Mouse (Mus musculus) MEL (cell line): ENCODE measurements around the gene Pomgnt1. TPM values are rescaled to one million over a fixed set of nuclear protein-coding genes. Genes with fewer than 3 reads are reported as not detected.

Experiments
- DNase-seq: peaks from one replicate; pipeline ENCODE4 v3.0.0; 2011; ENCODE audit warnings: low read depth, low spot score
- H3K27ac ChIP-seq: 2 replicates; pipeline ENCODE4 v1.5.1; 2012; ENCODE audit warnings: low read depth, mild to moderate bottlenecking, control low read depth, low read length, moderate library complexity; ENCODE audit not compliant: control insufficient read depth
- H3K27me3 ChIP-seq, 2 experiments: fragments of 150-350 bp in 1 of 2; sonication (generic) in 1 of 2; 2 replicates each; pipeline ENCODE4 v1.6.1; 2012; ENCODE audit warnings: low read length in 2 of 2, mild to moderate bottlenecking in 2 of 2, improper control_type of control experiment in 1 of 2, moderate library complexity in 1 of 2; ENCODE audit not compliant: insufficient read depth in 2 of 2, control insufficient read depth in 1 of 2
- H3K36me3 ChIP-seq, 2 experiments: 2 replicates each; pipeline ENCODE4 v1.6.1; 2012 to 2014; ENCODE audit warnings: low read length in 2 of 2, improper control_type of control experiment in 1 of 2, inconsistent platforms in 1 of 2, mild to moderate bottlenecking in 1 of 2; ENCODE audit not compliant: insufficient read depth in 2 of 2, control insufficient read depth in 1 of 2
- H3K4me1 ChIP-seq, 2 experiments: fragments of 150-350 bp in 1 of 2; sonication (generic) in 1 of 2; 2 replicates each; pipeline ENCODE4 v1.6.1; 2012; ENCODE audit warnings: low read length in 2 of 2, improper control_type of control experiment in 1 of 2, mild to moderate bottlenecking in 1 of 2; ENCODE audit not compliant: insufficient read depth in 2 of 2, control insufficient read depth in 1 of 2
- H3K4me3 ChIP-seq, 2 experiments: fragments of 150-350 bp in 1 of 2; sonication (generic) in 1 of 2; 2 replicates each; pipeline ENCODE4 v1.5.1; 2012; ENCODE audit warnings: low read depth in 2 of 2, low read length in 2 of 2, mild to moderate bottlenecking in 2 of 2, moderate library complexity in 2 of 2, control low read depth in 1 of 2, improper control_type of control experiment in 1 of 2; ENCODE audit not compliant: control insufficient read depth in 1 of 2, insufficient read depth in 1 of 2
- H3K79me2 ChIP-seq: 2 replicates; pipeline ENCODE4 v1.6.1; 2012; ENCODE audit warnings: mild to moderate bottlenecking, low read length, moderate library complexity; ENCODE audit not compliant: control insufficient read depth, poor library complexity, insufficient read depth
- H3K9ac ChIP-seq: 2 replicates; pipeline ENCODE4 v1.6.1; 2012; ENCODE audit warnings: low read depth, mild to moderate bottlenecking, control low read depth, low read length, moderate library complexity; ENCODE audit not compliant: control insufficient read depth, poor library complexity, severe bottlenecking
- H3K9me3 ChIP-seq: fragments of 150-350 bp; sonication (generic); replicated peaks from 2 replicates; pipeline ENCODE4 v1.6.1; 2012; ENCODE audit warnings: mild to moderate bottlenecking, low read length, improper control_type of control experiment, moderate library complexity; ENCODE audit not compliant: insufficient read depth
- BHLHE40 ChIP-seq: IDR thresholded peaks from 2 replicates; pipeline ENCODE4 v1.6.1; 2012; ENCODE audit warnings: low read depth, mild to moderate bottlenecking, inconsistent platforms, low read length, improper control_type of control experiment, borderline replicate concordance
- CHD2 ChIP-seq: IDR thresholded peaks from 2 replicates; pipeline ENCODE4 v1.6.1; 2011; ENCODE audit warnings: low read length, improper control_type of control experiment
- CTCF ChIP-seq, 3 experiments: IDR thresholded peaks in 2 of 3; conservative IDR thresholded peaks in 1 of 3; 2 replicates each; pipeline ENCODE4 v1.5.1; 2011 to 2012; ENCODE audit warnings: low read length in 3 of 3, low read depth in 2 of 3, mild to moderate bottlenecking in 2 of 3, improper control_type of control experiment in 1 of 3, inconsistent platforms in 1 of 3, mixed read lengths in 1 of 3, moderate library complexity in 1 of 3; ENCODE audit not compliant: control insufficient read depth in 1 of 3, insufficient read depth in 1 of 3, poor library complexity in 1 of 3, severe bottlenecking in 1 of 3
- E2F4 ChIP-seq: IDR thresholded peaks from 2 replicates; pipeline ENCODE4 v1.6.1; 2011; ENCODE audit warnings: low read depth, low read length, improper control_type of control experiment, borderline replicate concordance
- ELF1 ChIP-seq: IDR thresholded peaks from 2 replicates; pipeline ENCODE4 v1.6.1; 2014; ENCODE audit warnings: low read depth, mild to moderate bottlenecking, inconsistent platforms, low read length, improper control_type of control experiment, moderate library complexity
- EP300 ChIP-seq, 2 experiments: IDR thresholded peaks; 2 replicates each; pipeline ENCODE4 v1.6.1; 2011; ENCODE audit warnings: improper control_type of control experiment in 2 of 2, low read length in 2 of 2, low read depth in 1 of 2, mild to moderate bottlenecking in 1 of 2
- ETS1 ChIP-seq: IDR thresholded peaks from 2 replicates; pipeline ENCODE4 v1.6.1; 2012; ENCODE audit warnings: low read depth, mild to moderate bottlenecking, inconsistent platforms, low read length, improper control_type of control experiment, moderate library complexity
- GABPA ChIP-seq: IDR thresholded peaks from 2 replicates; pipeline ENCODE4 v1.6.1; 2012; ENCODE audit warnings: low read depth, mild to moderate bottlenecking, inconsistent platforms, low read length, improper control_type of control experiment, moderate library complexity
- GATA1 ChIP-seq: IDR thresholded peaks from 2 replicates; pipeline ENCODE4 v1.6.1; 2011; ENCODE audit warnings: low read depth, low read length, improper control_type of control experiment
- HCFC1 ChIP-seq: IDR thresholded peaks from 2 replicates; pipeline ENCODE4 v1.6.1; 2012; ENCODE audit warnings: low read depth, mild to moderate bottlenecking, inconsistent platforms, low read length, improper control_type of control experiment, moderate library complexity
- JUND ChIP-seq: IDR thresholded peaks from 2 replicates; pipeline ENCODE4 v1.6.1; 2011; ENCODE audit warnings: low read depth, mild to moderate bottlenecking, improper control_type of control experiment, low read length
- KAT2A ChIP-seq: conservative IDR thresholded peaks from 2 replicates; pipeline ENCODE4 v1.6.1; 2012; ENCODE audit warnings: low read depth, low read length, improper control_type of control experiment, inconsistent platforms
- MAFK ChIP-seq: IDR thresholded peaks from 2 replicates; pipeline ENCODE4 v1.6.1; 2011; ENCODE audit warnings: low read depth, mild to moderate bottlenecking, low read length, improper control_type of control experiment, borderline replicate concordance
- MAX ChIP-seq: IDR thresholded peaks from 2 replicates; pipeline ENCODE4 v1.6.1; 2011; ENCODE audit warnings: low read length, improper control_type of control experiment
- MAZ ChIP-seq: IDR thresholded peaks from 2 replicates; pipeline ENCODE4 v1.6.1; 2012; ENCODE audit warnings: low read depth, mild to moderate bottlenecking, inconsistent platforms, low read length, improper control_type of control experiment
- MEF2A ChIP-seq: IDR thresholded peaks from 2 replicates; pipeline ENCODE4 v1.6.1; 2014; ENCODE audit warnings: low read depth, mild to moderate bottlenecking, inconsistent platforms, low read length, improper control_type of control experiment; ENCODE audit not compliant: poor library complexity, insufficient replicate concordance, severe bottlenecking; ENCODE audit errors: extremely low read depth
- MXI1 ChIP-seq: IDR thresholded peaks from 2 replicates; pipeline ENCODE4 v1.6.1; 2011; ENCODE audit warnings: mild to moderate bottlenecking, low read depth, low read length, improper control_type of control experiment
- MYB ChIP-seq: IDR thresholded peaks from 2 replicates; pipeline ENCODE4 v1.6.1; 2011; ENCODE audit warnings: mild to moderate bottlenecking, low read depth, low read length, improper control_type of control experiment
- MYC ChIP-seq: IDR thresholded peaks from 2 replicates; pipeline ENCODE4 v1.6.1; 2011; ENCODE audit warnings: low read depth, mild to moderate bottlenecking, low read length, improper control_type of control experiment, moderate library complexity
- NELFE ChIP-seq: IDR thresholded peaks from 2 replicates; pipeline ENCODE4 v1.6.1; 2011; ENCODE audit warnings: low read depth, low read length, improper control_type of control experiment
- NRF1 ChIP-seq: IDR thresholded peaks from 2 replicates; pipeline ENCODE4 v1.6.1; 2014; ENCODE audit warnings: low read depth, mild to moderate bottlenecking, inconsistent platforms, low read length, improper control_type of control experiment, moderate library complexity; ENCODE audit not compliant: poor library complexity, insufficient read depth, severe bottlenecking
- POLR2AphosphoS2 ChIP-seq: IDR thresholded peaks from 2 replicates; pipeline ENCODE4 v1.6.1; 2011; ENCODE audit warnings: low read length, improper control_type of control experiment
- POLR2AphosphoS5 ChIP-seq: IDR thresholded peaks from 2 replicates; pipeline ENCODE4 v1.6.1; 2012; ENCODE audit warnings: low read depth, borderline replicate concordance, mild to moderate bottlenecking, inconsistent platforms, low read length, moderate library complexity, mixed read lengths
- RAD21 ChIP-seq: IDR thresholded peaks from 2 replicates; pipeline ENCODE4 v1.6.1; 2011; ENCODE audit warnings: mild to moderate bottlenecking, low read depth, low read length, improper control_type of control experiment
- SIN3A ChIP-seq: IDR thresholded peaks from 2 replicates; pipeline ENCODE4 v1.6.1; 2012; ENCODE audit warnings: low read length, improper control_type of control experiment, inconsistent platforms
- TAL1 ChIP-seq: IDR thresholded peaks from 2 replicates; pipeline ENCODE4 v1.6.1; 2012; ENCODE audit warnings: mild to moderate bottlenecking, inconsistent platforms, low read length, moderate library complexity, mixed read lengths
- TBP ChIP-seq: IDR thresholded peaks from 2 replicates; pipeline ENCODE4 v1.8.0; 2011; ENCODE audit warnings: low read depth, low read length, improper control_type of control experiment
- TCF12 ChIP-seq: IDR thresholded peaks from 2 replicates; pipeline ENCODE4 v1.6.1; 2014; ENCODE audit warnings: low read depth, mild to moderate bottlenecking, inconsistent platforms, low read length, improper control_type of control experiment, moderate library complexity
- UBTF ChIP-seq: IDR thresholded peaks from 2 replicates; pipeline ENCODE4 v1.6.1; 2012; ENCODE audit warnings: low read depth, mild to moderate bottlenecking, inconsistent platforms, low read length, improper control_type of control experiment, moderate library complexity, borderline replicate concordance; ENCODE audit not compliant: insufficient read depth
- USF1 ChIP-seq: IDR thresholded peaks from 2 replicates; pipeline ENCODE4 v1.6.1; 2014; ENCODE audit warnings: low read depth, mild to moderate bottlenecking, inconsistent platforms, low read length, improper control_type of control experiment, moderate library complexity
- ZC3H11A ChIP-seq: IDR thresholded peaks from 2 replicates; pipeline ENCODE4 v1.6.1; 2012; ENCODE audit warnings: low read depth, mild to moderate bottlenecking, inconsistent platforms, low read length, improper control_type of control experiment
- ZKSCAN1 ChIP-seq: IDR thresholded peaks from 2 replicates; pipeline ENCODE4 v1.6.1; 2012; ENCODE audit warnings: low read depth, mild to moderate bottlenecking, inconsistent platforms, low read length, improper control_type of control experiment, moderate library complexity
- ZMIZ1 ChIP-seq: IDR thresholded peaks from 2 replicates; pipeline ENCODE4 v1.6.1; 2012; ENCODE audit warnings: low read depth, mild to moderate bottlenecking, inconsistent platforms, low read length, improper control_type of control experiment, moderate library complexity
- ZNF384 ChIP-seq: IDR thresholded peaks from 2 replicates; pipeline ENCODE4 v1.6.1; 2012; ENCODE audit warnings: low read depth, mild to moderate bottlenecking, inconsistent platforms, low read length, improper control_type of control experiment
- polyA plus RNA-seq, 2 experiments: library from polyadenylated mRNA; stranded (reverse) in 1 of 2; unstranded in 1 of 2; fragments of >175 nt in 1 of 2; fragments of >200 nt in 1 of 2; gene quantifications; 2 replicates each; pipeline versions ENCODE4 v1.2.1 to v1.2.4; 2012; ENCODE audit warnings: low replicate concordance in 2 of 2, low read depth in 1 of 2; ENCODE audit not compliant: insufficient read length in 2 of 2, insufficient read depth in 1 of 2, missing spikeins in 1 of 2
- total RNA-seq: library from RNA; depleted of rRNA; stranded (reverse); fragments of 300-350 nt; gene quantifications from 2 replicates; pipeline ENCODE4 v1.2.3, GENCODE M21; 2012; rRNA removed

Gene Pomgnt1
- total RNA-seq (29.1 and 35.3 TPM in 2 replicates), polyA plus RNA-seq (10 to 100 TPM in 1 of 2 experiments, not detected in 1; 33.6 TPM)

- H3K27ac ChIP-seq, result peak within 1 kb of the TSS; percentile 96
- peaks cover 0 to 23% of the 10 kb centered on the region in 2 experiments; a peak in 2 of 4 replicates for H3K36me3 ChIP-seq
- H3K4me1 ChIP-seq, result peaks cover 2 to 14% of the 10 kb centered on the region in 2 experiments; a peak in 3 of 4 replicates
- H3K4me3 ChIP-seq, result peak within 1 kb of the TSS; percentile 60 to 99
- H3K79me2 ChIP-seq, result peaks cover 13% of the 10 kb centered on the region
- DNase-seq, result peak; percentile 98
- no peaks in the 10 kb centered on the region for H3K27me3 ChIP-seq
- H3K9ac ChIP-seq, result peak within 1 kb of the TSS; percentile 95
- H3K9me3 ChIP-seq, result no peaks in the 10 kb centered on the region
- TF ChIP-seq BHLHE40 (no peak), MEF2A (no peak), NRF1 (no peak), HCFC1 (peak; percentile 94), ELF1 (peak; percentile 95), UBTF (no peak), TAL1 (no peak), TCF12 (peak; percentile 44; the same call in 1 of the 2 replicates), KAT2A (no peak; the same call in 1 of the 2 replicates), ETS1 (no peak), ZKSCAN1 (no peak), CTCF (IDR thresholded peaks at IDR 0.05 in 2 of 3, conservative IDR thresholded peaks at IDR 0.05 in 1 of 3; ENCODE audit: control insufficient read depth in 1 of 3, insufficient read depth in 1 of 3, low read depth in 2 of 3, low read length in 3 of 3, poor library complexity in 1 of 3, severe bottlenecking in 1 of 3) (peak in 1 of 3 experiments; percentile 11; a peak in 1 of 6 replicates), GABPA (no peak), ZC3H11A (no peak), NELFE (peak; percentile 84), ZMIZ1 (peak; percentile 94), TBP (peak; percentile 96), E2F4 (peak; percentile 99), GATA1 (peak; percentile 48; the same call in 1 of the 2 replicates), MAFK (no peak), POLR2AphosphoS5 (no peak), ZNF384 (no peak), MAZ (no peak), POLR2AphosphoS2 (no peak; the same call in 1 of the 2 replicates), EP300 (IDR thresholded peaks at IDR 0.05; ENCODE audit: low read depth in 1 of 2, low read length in 2 of 2) (no peak), MYC (no peak), CHD2 (peak; percentile 69), USF1 (no peak), MAX (no peak), JUND (no peak), RAD21 (no peak), MYB (no peak), SIN3A (peak; percentile 99), MXI1 (peak; percentile 77; the same call in 1 of the 2 replicates)
These were observed at the start of gene Pomgnt1, which contains the start of gene Rad54l for GRCm38 (mm10) chr4:116123602-116124519. TSS of gene Pomgnt1 (plus strand) at chr4:116123840. TSS of gene Rad54l (minus strand) at chr4:116123690.
